Mouse (Mus musculus): ENCODE data around the gene Taf5l.
"Not testable (repeated sequence)": the region's sequence is repeated elsewhere in the genome, so short reads cannot be mapped to it uniquely, and the experiment has no call there.

The Taf5l gene

DNA sequence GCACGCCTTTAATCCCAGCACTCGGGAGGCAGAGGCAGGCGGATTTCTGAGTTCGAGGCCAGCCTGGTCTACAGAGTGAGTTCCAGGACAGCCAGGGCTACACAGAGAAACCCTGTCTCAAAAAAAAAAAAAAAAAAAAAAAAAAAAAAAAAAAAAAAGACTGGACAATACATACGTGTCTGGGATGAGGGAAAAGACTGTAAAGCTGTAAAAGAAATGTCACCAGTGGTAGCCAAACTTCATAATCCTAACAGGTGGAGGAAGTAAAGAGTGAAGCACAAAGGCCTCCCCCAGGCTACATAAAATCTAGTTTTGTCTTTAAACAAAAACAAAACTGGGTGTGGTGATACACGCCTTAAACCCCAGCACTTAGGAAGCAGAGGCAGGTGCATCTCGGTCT is 6.9 kb downstream of the Taf5l start:
- not testable (repeated sequence) for DNase-seq (ENCODE audit: low read depth, low spot score)

DNA sequence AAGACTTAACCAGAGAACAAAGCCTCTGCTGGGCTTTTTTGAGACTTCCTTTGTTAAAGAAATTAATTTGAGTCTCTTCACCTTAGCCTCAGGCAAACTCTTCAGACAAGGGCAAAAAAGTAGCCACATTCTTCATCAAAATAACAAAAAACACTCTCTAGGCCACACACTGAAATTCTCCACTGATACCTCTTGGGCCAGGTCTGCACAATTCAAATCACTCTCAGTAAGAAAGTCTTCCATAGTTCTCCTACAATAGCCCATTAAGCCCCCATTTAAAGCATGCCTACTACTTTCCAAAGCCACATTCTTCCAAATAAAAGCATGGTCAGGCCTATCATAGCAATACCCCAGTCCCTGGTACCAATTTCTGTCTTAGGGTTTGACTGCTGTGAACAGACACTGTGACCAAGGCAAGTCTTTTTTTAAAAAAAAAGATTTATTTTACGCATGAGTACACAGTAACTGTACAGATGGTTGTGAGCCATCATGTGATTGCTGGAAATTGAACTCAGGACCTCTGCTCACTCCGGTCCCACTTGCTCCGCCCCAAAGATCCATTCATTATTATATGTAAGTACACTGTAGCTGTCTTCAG is 9.1 kb downstream of the Taf5l start:
- no peak for DNase-seq (ENCODE audit: low read depth, low spot score)

DNA sequence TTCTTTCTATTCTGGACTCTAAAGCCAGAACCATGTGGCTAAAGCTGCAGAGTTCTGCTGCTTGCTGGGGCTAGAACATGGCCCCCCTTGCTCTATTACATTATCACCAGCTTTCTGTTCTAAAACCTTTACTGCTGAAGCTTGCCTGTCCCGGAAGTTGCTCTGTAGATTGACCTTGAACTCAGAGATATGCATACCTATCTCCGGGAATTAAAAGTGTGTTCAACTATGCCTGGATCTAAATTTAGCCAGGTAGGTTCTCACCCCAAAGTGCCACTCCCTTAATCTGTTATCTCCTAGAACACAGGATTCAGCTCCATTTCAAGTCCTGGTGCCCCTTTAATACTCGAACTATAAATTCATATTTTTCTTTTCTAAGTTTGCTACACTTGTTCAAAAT is 9.6 kb downstream of the Taf5l start:
- no peak for DNase-seq (ENCODE audit: low read depth, low spot score)

DNA sequence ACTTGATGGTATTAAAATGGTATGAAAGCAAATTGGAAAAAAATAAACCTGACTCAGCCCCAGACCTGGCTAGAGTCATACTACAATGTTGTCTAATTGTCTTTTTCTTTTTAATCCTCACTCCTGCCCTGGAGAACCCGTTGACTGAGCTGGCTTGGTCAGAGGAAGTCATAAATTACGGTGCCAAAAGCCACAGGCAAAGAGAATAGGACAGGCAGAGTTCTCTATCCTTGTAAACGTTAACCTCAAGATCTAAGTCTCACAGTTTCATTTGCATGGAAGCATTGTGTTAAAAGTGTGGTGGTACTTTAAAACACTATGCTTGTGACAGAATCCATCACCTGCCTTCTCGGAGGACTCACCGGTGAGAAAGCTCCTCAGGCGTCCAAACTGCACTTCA is 13.4 kb downstream of the Taf5l start:
- DNase-seq (ENCODE audit: low read depth, low spot score) = no peak

DNA sequence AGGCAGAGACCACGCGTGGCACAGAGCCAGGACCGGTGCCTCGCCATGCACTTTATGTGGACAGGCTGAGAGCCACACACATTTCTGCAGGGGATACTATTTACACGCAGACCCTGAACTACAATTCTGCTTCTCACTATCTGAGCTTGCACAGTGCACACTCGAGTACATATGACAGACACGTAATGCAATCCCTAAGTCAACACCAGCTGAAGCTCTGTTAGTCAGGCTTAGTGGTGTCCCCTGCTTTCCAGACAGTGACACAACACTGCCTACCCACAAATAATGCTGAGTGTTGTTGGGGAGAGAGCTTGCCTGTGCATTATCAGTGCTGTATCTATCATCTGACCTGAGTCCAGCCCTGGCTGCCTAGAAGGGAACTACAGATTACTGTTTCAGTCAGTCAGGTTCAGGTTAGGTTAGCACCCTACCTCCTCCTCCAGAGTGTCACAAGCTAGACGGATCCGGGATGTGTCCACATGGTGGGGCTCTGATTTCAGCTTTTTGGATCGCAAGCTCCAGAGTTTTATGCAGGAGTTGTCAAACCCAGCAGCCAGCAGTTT is 18.6 kb downstream of the Taf5l start:
- DNase-seq (ENCODE audit: low read depth, low spot score) = peak; percentile 44

DNA sequence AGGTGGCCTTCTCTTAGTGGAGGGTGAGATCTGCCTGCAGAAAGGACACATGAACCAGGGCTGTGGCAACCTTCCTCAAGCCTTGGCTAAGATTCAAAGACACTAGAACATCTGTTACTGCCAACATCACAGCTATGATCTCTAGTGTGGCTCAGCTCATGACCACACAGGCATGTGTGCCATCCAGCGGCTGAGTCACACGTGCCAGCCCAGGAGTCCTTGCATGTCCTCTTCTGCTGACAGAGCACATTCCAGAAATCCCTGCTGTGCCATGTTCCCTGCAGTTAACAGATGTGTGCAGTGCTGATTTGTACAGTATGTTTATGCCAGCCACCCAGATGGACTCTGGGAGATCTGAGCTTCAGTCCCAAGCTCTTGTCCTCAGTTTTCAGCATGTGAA is 21.6 kb downstream of the Taf5l start:
- peak; percentile 81 for DNase-seq (ENCODE audit: low read depth, low spot score)

DNA sequence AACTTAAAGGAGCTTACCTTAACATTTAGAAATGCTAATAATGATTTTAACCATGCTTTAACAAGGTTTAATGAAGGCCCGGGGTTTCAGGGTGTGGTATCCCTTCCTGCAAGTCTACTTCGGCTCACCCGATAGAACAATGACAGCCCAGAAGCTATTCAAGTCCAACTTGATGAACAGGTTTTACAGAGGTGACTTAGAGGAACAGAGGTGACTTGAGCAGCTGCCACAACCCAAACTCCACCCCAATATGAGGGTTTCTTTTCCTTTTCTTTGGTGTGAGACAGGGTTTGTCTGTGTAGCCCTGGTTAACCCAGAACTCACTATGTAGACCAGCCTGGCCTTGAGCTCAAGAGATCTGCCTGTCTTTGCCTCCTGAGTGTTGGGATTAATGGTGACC is 27.2 kb downstream of the Taf5l start:
- no peak for DNase-seq (ENCODE audit: low read depth, low spot score)

DNA sequence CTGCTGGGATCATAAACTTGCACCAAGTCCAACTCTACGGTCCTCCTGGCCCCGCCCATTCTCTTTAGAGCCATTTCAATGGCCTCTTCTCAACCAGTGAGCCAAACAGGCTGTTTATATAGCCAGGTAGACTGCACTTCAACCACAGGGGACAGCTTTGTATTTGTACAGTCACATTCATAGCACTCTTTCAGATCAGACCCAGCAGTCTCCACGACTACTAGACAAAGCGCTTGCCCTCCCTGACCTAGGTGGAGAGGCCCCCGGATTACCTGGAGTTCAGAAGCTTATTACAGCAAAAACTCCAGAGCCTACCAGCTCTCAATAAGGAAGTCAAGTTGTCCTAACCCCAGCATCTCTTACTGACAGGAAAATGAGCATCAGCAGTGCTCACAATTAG is 27.6 kb downstream of the Taf5l start:
- no peak for DNase-seq (ENCODE audit: low read depth, low spot score)

DNA sequence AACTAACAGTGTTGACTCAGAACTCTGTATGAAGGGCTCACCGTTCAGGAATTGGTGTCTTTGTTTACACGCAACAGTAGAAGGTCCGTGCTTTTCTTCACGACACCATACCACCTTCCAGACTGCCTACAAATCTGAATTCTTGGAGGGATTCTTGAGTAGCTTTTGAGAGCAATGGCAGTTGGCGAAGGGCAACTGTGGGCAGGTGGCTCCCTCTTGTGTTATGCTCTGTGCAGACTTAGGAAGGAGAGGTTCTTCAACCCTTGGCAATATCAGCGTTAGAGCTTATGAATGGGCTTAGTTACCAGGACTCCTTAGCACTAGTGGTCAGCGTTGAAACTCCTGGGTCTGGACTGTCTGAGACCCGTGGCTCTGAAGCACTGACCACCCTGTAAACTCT is 28.6 kb downstream of the Taf5l start:
- no peak for DNase-seq (ENCODE audit: low read depth, low spot score)

DNA sequence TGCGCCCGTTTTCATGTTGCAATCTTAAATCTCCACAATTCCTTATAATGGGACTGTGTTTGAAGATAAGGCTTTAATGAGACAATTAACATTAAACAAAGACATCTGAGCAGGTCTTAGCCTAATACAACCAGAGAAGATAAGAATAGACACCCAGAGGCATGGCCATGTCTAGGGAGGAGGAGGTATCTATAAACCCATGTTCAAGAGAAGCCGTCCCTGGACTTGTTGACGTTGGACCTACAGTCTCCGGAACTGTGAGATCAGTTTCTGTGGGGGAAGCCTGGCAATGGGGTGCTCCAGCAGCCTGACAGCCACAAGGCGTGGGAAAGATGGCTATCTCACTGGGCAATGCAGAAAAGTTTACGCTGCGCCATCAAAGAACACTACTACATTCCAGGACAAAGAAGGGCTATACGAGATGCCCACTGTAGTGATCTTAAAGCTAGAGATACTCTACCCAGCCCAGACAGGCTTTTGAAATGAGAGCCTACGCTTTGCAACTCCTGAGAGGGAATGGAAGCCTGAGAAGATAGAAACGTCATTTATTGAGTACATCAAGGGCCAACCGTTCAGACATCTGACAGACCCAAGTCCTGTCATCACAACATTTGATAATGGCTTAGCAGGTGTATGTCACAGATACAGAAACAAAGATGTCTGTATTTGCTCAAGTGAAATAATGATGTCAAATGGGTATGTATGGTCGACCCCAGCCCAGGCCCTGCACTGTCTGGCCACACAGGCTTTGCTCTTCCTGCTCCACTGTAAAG is 30.7 kb downstream of the Taf5l start:
- DNase-seq (ENCODE audit: low read depth, low spot score) = no peak

DNA sequence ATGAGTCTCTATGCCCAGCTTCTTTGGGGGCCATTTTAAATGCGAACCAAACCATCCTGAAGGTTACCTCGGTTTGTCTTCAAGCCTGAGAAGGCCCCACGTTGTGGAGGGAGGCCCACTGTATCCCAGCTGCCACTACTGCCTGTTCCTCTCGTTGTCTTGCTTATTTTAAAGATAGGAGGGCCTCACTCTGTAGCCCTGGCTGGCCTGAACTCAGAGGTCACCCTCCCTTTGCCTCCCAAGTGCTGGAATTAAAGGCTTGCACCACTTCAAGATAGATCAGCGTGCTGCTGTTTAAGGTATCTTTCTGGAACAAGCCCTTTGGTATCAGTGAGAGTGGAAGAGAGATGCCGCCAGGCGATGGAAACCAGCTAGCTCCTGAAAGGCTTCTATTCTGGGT is 32.1 kb downstream of the Taf5l start:
- no peak for DNase-seq (ENCODE audit: low read depth, low spot score)

DNA sequence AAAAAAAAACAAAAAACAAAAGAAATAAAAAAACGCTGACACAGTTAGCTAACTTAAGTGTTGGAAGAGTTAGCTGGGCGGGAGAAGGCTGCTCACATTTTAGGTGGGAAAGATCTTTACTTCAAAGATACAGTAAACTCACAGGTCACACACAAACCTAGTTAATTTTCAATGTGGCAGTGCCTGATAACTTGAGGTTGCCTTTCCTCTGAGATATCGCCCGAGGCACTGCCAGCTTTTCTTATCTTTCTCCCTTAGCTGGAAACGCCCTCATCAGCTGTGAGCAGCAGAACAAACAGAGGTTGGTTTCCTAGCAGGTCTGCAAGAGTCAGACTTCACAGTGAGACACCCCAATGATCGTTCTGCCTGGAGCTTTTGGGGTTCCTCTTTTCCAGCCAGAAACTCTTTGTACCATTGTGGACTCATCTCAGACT is 32.6 kb downstream of the Taf5l start:
- DNase-seq (ENCODE audit: low read depth, low spot score) = no peak

DNA sequence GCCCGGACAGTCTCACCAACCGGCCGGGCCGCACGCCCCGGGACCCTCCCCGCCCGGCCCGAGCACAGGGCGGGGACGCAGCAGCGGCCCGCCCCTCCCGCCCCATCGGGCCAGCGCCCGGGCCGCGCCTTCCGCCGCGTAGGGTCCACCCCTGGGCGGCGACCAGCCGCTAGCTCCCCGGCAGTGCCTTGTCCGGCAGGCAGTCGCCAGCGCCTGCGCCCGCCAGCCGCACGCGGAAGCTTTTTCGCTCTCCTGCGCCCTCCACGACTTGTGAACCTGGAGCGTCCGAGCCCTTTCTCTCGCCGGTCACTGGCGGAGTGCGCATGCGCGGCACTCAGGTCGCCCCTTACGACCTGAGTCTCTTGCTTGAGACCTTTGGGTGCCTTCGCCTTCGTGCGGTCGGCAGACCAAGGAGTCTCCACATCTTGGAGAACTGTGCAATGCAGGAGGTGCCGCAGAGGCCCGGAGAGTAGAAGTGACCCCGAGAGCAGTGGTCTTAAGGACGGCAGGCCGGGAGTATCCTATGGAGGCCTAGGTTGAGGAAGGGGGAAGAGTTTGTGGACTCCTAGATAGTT is 38.3 kb downstream of the Taf5l start, which contains the start of gene Abcb10:
TSS of gene Abcb10 (minus strand) at position 297 of the 575 bp plus-strand sequence.
- DNase-seq (ENCODE audit: low read depth, low spot score) = peak; percentile 97

DNA sequence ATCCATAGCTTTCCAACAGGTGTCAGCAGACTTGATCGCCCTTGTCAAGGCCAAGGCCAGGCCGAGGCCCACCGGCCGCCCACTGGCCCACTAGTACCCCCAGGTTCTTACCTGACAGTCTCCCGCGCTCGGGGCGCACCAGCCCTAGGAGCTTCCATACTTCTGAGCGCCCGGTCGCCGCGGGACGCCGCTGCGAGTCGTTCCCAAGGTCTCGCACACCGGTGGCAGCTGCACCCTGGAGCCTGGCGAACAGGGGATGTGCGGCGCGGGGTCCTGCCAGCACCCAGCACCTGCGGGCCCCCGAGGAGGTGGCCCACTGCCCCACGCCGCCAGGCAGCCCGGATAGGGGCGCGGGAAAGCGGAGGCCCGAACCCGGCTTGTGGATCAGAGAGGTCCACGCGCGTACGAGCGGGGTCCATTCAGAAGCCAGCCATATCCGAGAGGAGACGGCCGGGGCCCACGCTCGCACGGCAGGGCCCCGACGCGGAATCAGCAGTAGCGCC is 38.9 kb downstream of the Taf5l start:
- no peak for DNase-seq (ENCODE audit: low read depth, low spot score)

DNA sequence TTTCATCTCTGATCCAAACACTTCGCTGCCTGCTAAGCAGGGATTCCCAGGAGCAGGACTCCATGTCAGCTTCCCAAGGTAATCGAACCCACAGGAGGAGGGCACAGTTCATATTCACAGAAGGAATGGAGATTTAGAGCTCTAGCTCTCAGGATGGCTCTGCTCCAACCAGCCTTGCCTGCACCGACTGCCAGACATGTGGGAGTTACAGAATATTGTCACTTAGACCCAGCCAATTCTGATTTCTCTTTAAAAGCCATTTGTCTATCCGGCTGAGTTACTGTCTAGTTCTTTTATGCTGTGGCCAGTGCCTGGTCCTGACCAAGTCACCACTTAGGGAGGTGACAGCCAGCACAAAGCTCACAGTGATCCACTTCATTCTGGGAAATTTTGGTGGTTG is 39.5 kb downstream of the Taf5l start:
- no peak for DNase-seq (ENCODE audit: low read depth, low spot score)

DNA sequence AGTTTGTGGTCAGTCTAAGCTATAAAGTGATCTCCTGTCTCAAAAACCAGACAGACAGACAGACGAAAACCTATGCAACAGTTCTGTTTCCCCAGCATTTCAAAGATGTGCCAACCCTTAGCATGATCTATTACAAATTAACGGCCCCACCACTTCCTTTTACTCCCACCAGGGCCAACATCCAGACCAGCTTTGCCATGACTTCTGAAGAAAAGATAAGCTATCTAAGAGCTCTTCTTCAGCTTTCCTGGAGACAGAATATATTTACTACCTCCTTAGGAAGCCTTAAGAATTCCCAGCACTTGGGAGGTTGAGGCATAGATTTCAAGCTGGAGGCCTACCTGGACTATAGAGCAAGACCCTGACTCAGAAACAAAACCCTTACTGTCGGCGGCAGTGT is 41.0 kb downstream of the Taf5l start:
- no peak for DNase-seq (ENCODE audit: low read depth, low spot score)

DNA sequence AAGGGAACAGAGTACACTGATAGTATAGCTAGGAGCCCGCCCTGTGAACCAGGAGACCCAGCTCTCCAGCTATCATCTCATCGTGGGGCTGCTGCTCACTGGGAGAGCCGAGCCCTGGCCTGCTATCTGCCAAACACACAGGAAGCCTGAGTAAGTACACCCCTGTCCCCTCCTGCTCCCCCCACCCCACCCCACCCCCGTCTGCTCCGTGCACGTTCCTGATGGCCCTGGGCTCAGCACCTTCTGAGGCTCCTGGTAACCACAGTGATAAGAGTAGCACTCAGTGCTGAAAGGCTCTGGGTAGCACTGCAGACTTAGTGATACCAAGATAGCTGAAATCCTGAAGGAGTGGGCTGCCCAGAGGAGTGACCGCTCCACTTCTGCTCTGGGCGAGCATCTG is 42.3 kb downstream of the Taf5l start:
- no peak for DNase-seq (ENCODE audit: low read depth, low spot score)

DNA sequence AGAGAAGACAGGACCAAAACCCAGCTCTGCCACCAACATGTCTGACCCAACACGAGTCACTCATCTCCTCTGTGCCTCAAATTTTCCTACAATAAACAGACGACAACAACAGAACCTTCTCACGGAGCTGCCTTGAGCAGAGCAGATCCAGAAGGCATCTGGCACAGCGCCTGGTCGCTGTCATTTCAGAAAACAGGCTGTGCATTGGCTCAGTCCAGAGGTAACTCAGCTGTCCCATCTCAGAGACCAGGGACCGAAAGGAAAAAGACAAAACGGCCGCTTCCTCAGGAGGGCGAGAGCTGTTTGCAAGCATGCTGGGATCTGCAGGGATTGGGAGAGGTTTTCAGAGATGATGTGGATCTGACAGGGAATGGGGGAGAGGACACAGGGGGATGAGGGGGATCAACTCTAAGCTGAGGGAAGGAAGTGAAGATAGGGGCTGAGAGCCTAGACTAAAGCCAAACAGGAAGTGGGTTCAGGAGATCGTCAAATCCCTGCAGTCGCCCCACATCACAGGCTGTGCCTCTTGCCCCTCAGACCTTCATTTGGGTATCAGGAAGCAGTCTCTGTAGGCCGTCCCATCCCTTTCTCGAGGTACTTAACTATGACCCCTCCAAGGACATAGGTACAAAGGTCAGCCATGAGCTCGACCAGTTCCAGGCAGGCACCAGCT is 42.9 kb downstream of the Taf5l start:
- no peak for DNase-seq (ENCODE audit: low read depth, low spot score)

DNA sequence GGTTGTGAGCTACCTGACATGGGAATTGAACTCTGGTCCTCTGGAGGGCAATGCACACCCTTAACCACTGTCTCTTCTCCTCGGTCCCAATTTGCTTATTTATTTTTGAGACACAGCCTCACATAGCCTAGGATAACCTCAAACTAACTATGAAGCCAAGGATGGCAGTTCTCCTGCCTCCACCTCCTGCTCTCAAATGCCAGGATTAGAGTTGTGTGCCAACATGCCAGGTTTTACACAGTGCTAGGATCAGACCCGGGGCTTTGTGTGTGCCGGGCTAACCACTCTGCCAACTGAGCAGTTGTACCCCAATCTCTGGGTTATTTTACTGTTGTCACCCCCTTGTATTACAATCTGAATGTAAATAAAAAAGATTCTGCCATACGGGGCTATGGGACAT is 43.7 kb downstream of the Taf5l start:
- DNase-seq (ENCODE audit: low read depth, low spot score) = no peak

DNA sequence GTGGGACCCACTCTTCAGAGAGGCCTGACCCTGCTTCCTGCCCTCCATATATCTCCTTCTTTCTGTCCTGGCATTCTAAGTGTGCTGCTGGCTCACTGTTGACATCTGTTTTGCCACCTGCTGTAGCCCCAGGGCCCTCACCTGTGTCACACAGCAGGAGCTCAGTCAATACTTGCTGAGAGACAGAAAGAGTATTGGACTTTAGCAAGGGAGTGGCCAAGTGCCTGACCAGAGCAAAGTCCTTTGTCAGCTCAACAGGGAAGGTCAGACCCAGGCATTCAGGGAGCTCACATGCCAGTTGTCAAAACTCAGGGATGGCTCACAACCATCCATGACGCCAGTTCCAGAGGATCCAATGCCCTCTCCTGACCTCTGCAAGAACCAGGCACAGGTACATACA is 47.7 kb downstream of the Taf5l start:
- no peak for DNase-seq (ENCODE audit: low read depth, low spot score)

DNA sequence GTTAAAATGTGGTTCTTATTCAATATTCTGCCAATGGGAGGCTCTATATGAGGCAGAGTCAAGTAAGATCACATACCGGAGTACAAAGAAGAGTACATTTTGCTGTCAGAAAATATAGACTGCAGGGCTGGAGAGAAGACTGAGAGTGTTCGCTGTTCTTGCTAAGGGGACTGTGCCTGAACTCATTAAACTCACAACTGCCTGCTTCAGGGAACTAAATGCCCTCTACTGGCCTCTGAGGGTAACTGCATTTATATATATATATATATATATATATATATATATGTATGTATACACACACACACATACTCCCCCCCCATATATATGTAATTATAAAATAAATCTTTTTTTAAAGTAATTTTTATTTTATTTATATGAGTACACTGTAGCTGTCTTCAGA is 54.3 kb downstream of the Taf5l start:
- no peak for DNase-seq (ENCODE audit: low read depth, low spot score)

DNA sequence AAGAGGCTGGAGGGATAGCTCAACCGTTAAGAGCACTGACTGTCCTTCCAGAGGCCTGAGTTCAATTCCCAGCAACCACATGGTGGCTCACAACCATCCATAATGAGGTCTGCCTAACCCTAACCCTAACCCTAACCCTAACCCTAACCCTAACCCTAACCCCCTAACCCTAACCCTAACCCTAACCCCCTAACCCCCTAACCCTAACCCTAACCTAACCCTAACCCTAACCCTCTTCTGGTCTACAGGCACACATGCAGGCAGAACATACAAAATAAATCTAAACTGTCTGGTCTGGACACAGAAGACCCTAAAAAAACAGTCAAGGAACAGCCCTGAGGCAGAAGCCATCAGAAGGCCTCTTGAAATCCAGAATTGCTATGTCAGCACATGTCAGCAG is 59.8 kb downstream of the Taf5l start:
- no peak for DNase-seq (ENCODE audit: low read depth, low spot score)
